Comparison of ENCODE assay signal across 9 mouse cellular contexts in the genomic region with DNA sequence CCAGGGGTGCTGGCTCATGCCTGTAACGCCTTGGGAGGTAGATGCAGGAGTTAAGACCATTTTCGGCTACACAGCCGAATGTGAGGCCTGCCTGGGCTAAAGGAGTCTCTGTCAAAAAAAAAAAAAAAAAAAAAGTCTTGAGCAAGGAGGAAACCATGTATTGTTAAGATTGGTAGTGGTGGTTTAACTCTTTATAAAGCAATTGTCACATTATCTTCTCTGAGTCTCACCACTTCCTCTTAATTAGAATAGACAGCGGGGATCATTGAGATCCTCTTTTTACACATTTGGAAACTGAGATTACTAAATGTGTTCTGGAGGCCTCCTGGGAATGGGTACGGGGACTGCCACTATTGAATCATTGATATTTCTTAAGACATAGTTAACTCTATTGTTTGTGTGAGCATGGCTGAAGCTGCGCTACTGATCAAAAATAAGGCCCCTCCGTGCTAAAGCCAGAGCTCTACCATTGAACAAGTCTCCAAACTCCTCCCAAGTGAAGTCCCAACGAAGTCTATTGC. TPM values are rescaled to one million over a fixed set of nuclear protein-coding genes. Genes with fewer than 3 reads are reported as not detected.
DNase-seq lines count a peak whose midpoint lies in the region; ATAC-seq and TF ChIP-seq lines count a peak whose summit lies in the region.
"Had no signal": no experiment of that assay in that cellular context is flagged by ENCODE, and none has a peak within 500 bp of the region (broad histone marks: within the 10 kb centered on the region; RNA-seq: fewer than 3 reads in every experiment).

No protein-coding gene starts in this region.

- peak overlapping the region; percentile 83; the same call in 1 of the 2 replicates for H3K4me3 ChIP-seq in forebrain, embryonic 10.5 days
- no peak overlapping the region for H3K4me3 ChIP-seq in forebrain, postnatal 0 days (ENCODE audit: low read depth, low read length)
- 0 out of 2 replicates have a peak overlapping the region, but pooled peaks have one; percentile 68 for H3K4me3 ChIP-seq in midbrain, embryonic 10.5 days
- H3K4me3 ChIP-seq in midbrain, embryonic 14.5 days (replicated peaks; ENCODE audit: low read depth, low read length) = no peak overlapping the region
- H3K4me3 ChIP-seq in stomach, postnatal 0 days (ENCODE audit: low read depth, low read length) = no peak overlapping the region

- peaks cover 6% of the 10 kb centered on the region; the same call in 1 of the 2 replicates for H3K27me3 ChIP-seq in forebrain, embryonic 10.5 days (ENCODE audit: poor library complexity, severe bottlenecking)
- no peaks in the 10 kb centered on the region; the same call in 1 of the 2 replicates for H3K27me3 ChIP-seq in forebrain, postnatal 0 days (ENCODE audit: insufficient read depth, low read length)
- H3K27me3 ChIP-seq in midbrain, embryonic 10.5 days (ENCODE audit: low read depth, poor library complexity, severe bottlenecking) = peaks cover 6% of the 10 kb centered on the region; the same call in 1 of the 2 replicates
- no peaks in the 10 kb centered on the region for H3K27me3 ChIP-seq in midbrain, embryonic 14.5 days (ENCODE audit: control insufficient read depth, insufficient read depth, low read length)
- H3K27me3 ChIP-seq in stomach, postnatal 0 days (ENCODE audit: control insufficient read depth, insufficient read depth, low read length) = no peaks in the 10 kb centered on the region

- no peaks in the 10 kb centered on the region for H3K36me3 ChIP-seq in forebrain, embryonic 10.5 days (replicated peaks)
- no peaks in the 10 kb centered on the region for H3K36me3 ChIP-seq in forebrain, postnatal 0 days (ENCODE audit: insufficient read depth)
- no peaks in the 10 kb centered on the region for H3K36me3 ChIP-seq in midbrain, embryonic 10.5 days
- no peaks in the 10 kb centered on the region for H3K36me3 ChIP-seq in midbrain, embryonic 14.5 days (ENCODE audit: control insufficient read depth, insufficient read depth, low read length)
- H3K36me3 ChIP-seq in stomach, postnatal 0 days (ENCODE audit: control insufficient read depth, insufficient read depth, low read length) = no peaks in the 10 kb centered on the region

- ATAC-seq in forebrain, postnatal 0 days = no peak
- ATAC-seq in midbrain, embryonic 14.5 days (ENCODE audit: low FRiP score, low TSS enrichment) = no peak
- no peak for ATAC-seq in stomach, postnatal 0 days (ENCODE audit: low FRiP score, low TSS enrichment)

- no peak for DNase-seq in forebrain, embryonic 10.5 days (ENCODE audit: extremely low spot score, low spot score)
- no peak for DNase-seq in forebrain, postnatal 0 days
- DNase-seq in midbrain, embryonic 10.5 days (ENCODE audit: low spot score) = no peak
- DNase-seq in midbrain, embryonic 14.5 days = no peak
- peak; percentile 54 for DNase-seq in induced T-regulatory cell, adult 2 months (ENCODE audit: low read depth)
- DNase-seq in stomach, postnatal 0 days (ENCODE audit: low spot score) = no peak
- DNase-seq in left cerebral cortex, postnatal 25 days (ENCODE audit: low spot score in 2 of 2) = no peak
- DNase-seq in kidney, postnatal 14 days = no peak

- H3K4me1 ChIP-seq in forebrain, embryonic 10.5 days = peaks cover 16% of the 10 kb centered on the region
- peaks cover 5% of the 10 kb centered on the region for H3K4me1 ChIP-seq in forebrain, postnatal 0 days (ENCODE audit: insufficient read depth)
- H3K4me1 ChIP-seq in midbrain, embryonic 10.5 days = peaks cover 20% of the 10 kb centered on the region
- peaks cover 13% of the 10 kb centered on the region for H3K4me1 ChIP-seq in midbrain, embryonic 14.5 days (ENCODE audit: control insufficient read depth, insufficient read depth, low read length)
- 0 out of 2 replicates have a peak, but pooled peaks cover 2% of the 10 kb centered on the region for H3K4me1 ChIP-seq in stomach, postnatal 0 days (replicated peaks; ENCODE audit: control insufficient read depth, insufficient read depth)

- H3K27ac ChIP-seq in forebrain, embryonic 10.5 days = peak overlapping the region; percentile 88; the same call in 1 of the 2 replicates
- H3K27ac ChIP-seq in forebrain, postnatal 0 days (ENCODE audit: low read depth, low read length) = no peak overlapping the region
- peak overlapping the region; percentile 93 for H3K27ac ChIP-seq in midbrain, embryonic 10.5 days (replicated peaks)
- H3K27ac ChIP-seq in midbrain, embryonic 14.5 days (replicated peaks; ENCODE audit: low read depth, low read length) = no peak overlapping the region
- peak overlapping the region; percentile 86 for H3K27ac ChIP-seq in stomach, postnatal 0 days (replicated peaks)

- TF ChIP-seq EP300 in stomach, postnatal 0 days (optimal IDR thresholded peaks at IDR 0.05) = no peak

- H3K9ac ChIP-seq in forebrain, postnatal 0 days = no peak overlapping the region
- no peak overlapping the region for H3K9ac ChIP-seq in midbrain, embryonic 14.5 days (replicated peaks; ENCODE audit: low read length)
- H3K9ac ChIP-seq in stomach, postnatal 0 days (ENCODE audit: low read length) = no peak overlapping the region
- H3K9ac ChIP-seq: lung, embryonic 14.5 days had no signal

- no peak for TF ChIP-seq CTCF in forebrain, postnatal 0 days (IDR thresholded peaks at IDR 0.05; ENCODE audit: low read depth)
- no peak for TF ChIP-seq CTCF in stomach, postnatal 0 days (IDR thresholded peaks at IDR 0.05; ENCODE audit: low read depth)

- intact Hi-C loops in left cerebral cortex, postnatal 25 days (cut with DNase I) = loop anchor here (5.0 kb wide), 1 partner anchor 127 kb away; no protein-coding TSS in a partner anchor

- WGBS in forebrain, embryonic 10.5 days = 79% methylated on average over 8 of the region's 8 CpGs
- 78% methylated on average over 8 of the region's 8 CpGs for WGBS in forebrain, postnatal 0 days
- WGBS in midbrain, embryonic 10.5 days = 75% methylated on average over 8 of the region's 8 CpGs
- 75% methylated on average over 8 of the region's 8 CpGs for WGBS in midbrain, embryonic 14.5 days
- WGBS in stomach, postnatal 0 days = 80% methylated on average over 8 of the region's 8 CpGs

- no peaks in the 10 kb centered on the region for H3K9me3 ChIP-seq in forebrain, embryonic 10.5 days
- no peaks in the 10 kb centered on the region for H3K9me3 ChIP-seq in forebrain, postnatal 0 days (ENCODE audit: low read length)
- no peaks in the 10 kb centered on the region for H3K9me3 ChIP-seq in midbrain, embryonic 10.5 days (replicated peaks)
- no peaks in the 10 kb centered on the region for H3K9me3 ChIP-seq in midbrain, embryonic 14.5 days (ENCODE audit: control insufficient read depth, low read length)
- H3K9me3 ChIP-seq in stomach, postnatal 0 days (ENCODE audit: control insufficient read depth, low read length) = no peaks in the 10 kb centered on the region

- no peak overlapping the region for H3K4me2 ChIP-seq in forebrain, postnatal 0 days (ENCODE audit: low read depth)
- H3K4me2 ChIP-seq in midbrain, embryonic 14.5 days (ENCODE audit: low read length) = no peak overlapping the region
- no peak overlapping the region for H3K4me2 ChIP-seq in stomach, postnatal 0 days (replicated peaks; ENCODE audit: low read depth)

RNA-seq across cellular contexts. Expression of a gene that starts 0.8 kb away (rescaled TPM):
- 15.7 and 16.8 TPM in 2 replicates for polyA plus RNA-seq in forebrain, embryonic 10.5 days (2016; fragmentation: Nextera tagmentation; extraction: Ambion mirVana)
- 44.4 and 48.0 TPM in 2 replicates for total RNA-seq in forebrain, postnatal 0 days (2014; rRNA removed)
- 60.8 and 68.0 TPM in 2 replicates for polyA plus RNA-seq in forebrain, postnatal 0 days (2015; fragmentation: Nextera tagmentation; extraction: Ambion mirVana)
- 22.3 and 22.6 TPM in 2 replicates for polyA plus RNA-seq in midbrain, embryonic 10.5 days (2016; fragmentation: Nextera tagmentation; extraction: Ambion mirVana)
- 48.3 and 57.7 TPM in 2 replicates for polyA plus RNA-seq in midbrain, embryonic 14.5 days (2014; fragmentation: Nextera tagmentation; extraction: Ambion mirVana)
- 126 and 137 TPM in 2 replicates for polyA plus RNA-seq in stomach, postnatal 0 days (2015; fragmentation: Nextera tagmentation; extraction: Ambion mirVana)
- 10 to 100 TPM; 28.5 to 29.4 TPM for total RNA-seq in left cerebral cortex, postnatal 25 days (2021)

Comparison
In these comparisons a context has a peak if more than half of its experiments do, and no peak if none do; other contexts are left out.
1. H3K27ac ChIP-seq: peak in forebrain, embryonic 10.5 days (single experiment), midbrain, embryonic 10.5 days (single experiment) and stomach, postnatal 0 days (single experiment); none in forebrain, postnatal 0 days (single experiment) and midbrain, embryonic 14.5 days (single experiment).
2. H3K4me3 ChIP-seq: peak in forebrain, embryonic 10.5 days (single experiment) and midbrain, embryonic 10.5 days (single experiment); none in forebrain, postnatal 0 days (single experiment), midbrain, embryonic 14.5 days (single experiment) and stomach, postnatal 0 days (single experiment).